Mouse (Mus musculus) stomach, postnatal 0 days (tissue): ENCODE measurements around the gene Dlg5. TPM values are rescaled to one million over a fixed set of nuclear protein-coding genes. Genes with fewer than 3 reads are reported as not detected.
A peak's percentile ranks its signal among the peaks of the same experiment; 100 is the strongest.

ENCODE experiments used
- ATAC-seq: fragments of 200-750 bp; cut with Nextera tagmentation; 2 replicates; pipeline ENCODE4 v1.8.0; 2017; ENCODE audit not compliant: low FRiP score, low TSS enrichment
- DNase-seq: peaks from one replicate; pipeline ENCODE4 v3.0.0-alpha.2; 2016; ENCODE audit warnings: low spot score
- H3K27ac ChIP-seq: fragments of 300-500 bp; sonication (generic); replicated peaks from 2 replicates; pipeline ENCODE4 v1.5.1; 2014; ENCODE audit warnings: mild to moderate bottlenecking, control low read depth
- H3K27me3 ChIP-seq: fragments of 300-500 bp; sonication (generic); 2 replicates; pipeline ENCODE4 v1.6.1; 2014; ENCODE audit warnings: low read length; ENCODE audit not compliant: control insufficient read depth, insufficient read depth
- H3K36me3 ChIP-seq: fragments of 300-500 bp; sonication (generic); 2 replicates; pipeline ENCODE4 v1.6.1; 2014; ENCODE audit warnings: low read length, mixed read lengths; ENCODE audit not compliant: control insufficient read depth, insufficient read depth
- H3K4me1 ChIP-seq: fragments of 300-500 bp; sonication (generic); replicated peaks from 2 replicates; pipeline ENCODE4 v1.6.1; 2014; ENCODE audit warnings: antibody characterized with exemption; ENCODE audit not compliant: control insufficient read depth, insufficient read depth
- H3K4me2 ChIP-seq: fragments of 300-500 bp; sonication (generic); replicated peaks from 2 replicates; pipeline ENCODE4 v1.6.1; 2014; ENCODE audit warnings: low read depth, mild to moderate bottlenecking, control low read depth, moderate library complexity
- H3K4me3 ChIP-seq: fragments of 300-500 bp; sonication (generic); 2 replicates; pipeline ENCODE4 v1.5.1; 2014; ENCODE audit warnings: low read depth, low read length, control low read depth
- H3K9ac ChIP-seq: fragments of 300-500 bp; sonication (generic); 2 replicates; pipeline ENCODE4 v1.6.1; 2014; ENCODE audit warnings: mild to moderate bottlenecking, low read length, control low read depth, mixed read lengths
- H3K9me3 ChIP-seq: fragments of 300-500 bp; sonication (generic); 2 replicates; pipeline ENCODE4 v1.6.1; 2016; ENCODE audit warnings: low read length; ENCODE audit not compliant: control insufficient read depth
- CTCF ChIP-seq: IDR thresholded peaks from 2 replicates; pipeline ENCODE4 v1.5.1; 2016; ENCODE audit warnings: antibody characterized with exemption, low read depth, mild to moderate bottlenecking, moderate library complexity
- EP300 ChIP-seq: optimal IDR thresholded peaks from 2 replicates; pipeline ENCODE3; 2016; ENCODE audit warnings: antibody characterized with exemption
- WGBS: fragments of 180-500 bp; shearing (Covaris S2); extraction: QIAGEN DNeasy Blood & Tissue Kit; methylation state at CpG from one replicate; pipeline ENCODE4 v1.1.7; 2014; 5-methylcytosine and 5-hydroxymethylcytosine counted together
- polyA plus RNA-seq: library from polyadenylated mRNA; unstranded; fragments of >200 nt; fragmentation: Nextera tagmentation; extraction: Ambion mirVana; gene quantifications from 2 replicates; pipeline ENCODE4 v1.2.1, GENCODE M21; 2015

Dlg5 gene
- polyA plus RNA-seq, 1 experiment from 2014 or later = 3.8 TPM

GRCm38 (mm10) chr14:24141727-24142126, 104.0 kb downstream of the Dlg5 start:
- TF ChIP-seq CTCF (no peak), EP300 (no peak)
- Histone ChIP-seq H3K9me3 (no peaks in the 10 kb centered on the region), H3K4me2 (no peak overlapping the region), H3K9ac (no peak overlapping the region), H3K4me3 (no peak overlapping the region), H3K4me1 (no peaks in the 10 kb centered on the region), H3K36me3 (peaks cover 26% of the 10 kb centered on the region), H3K27me3 (no peaks in the 10 kb centered on the region), H3K27ac (no peak overlapping the region)
- ATAC-seq (peak; percentile 63; the same call in 1 of the 2 replicates), DNase-seq (peak; percentile 68)
- WGBS = 68% methylated on average over 3 of the region's 3 CpGs

DNA sequence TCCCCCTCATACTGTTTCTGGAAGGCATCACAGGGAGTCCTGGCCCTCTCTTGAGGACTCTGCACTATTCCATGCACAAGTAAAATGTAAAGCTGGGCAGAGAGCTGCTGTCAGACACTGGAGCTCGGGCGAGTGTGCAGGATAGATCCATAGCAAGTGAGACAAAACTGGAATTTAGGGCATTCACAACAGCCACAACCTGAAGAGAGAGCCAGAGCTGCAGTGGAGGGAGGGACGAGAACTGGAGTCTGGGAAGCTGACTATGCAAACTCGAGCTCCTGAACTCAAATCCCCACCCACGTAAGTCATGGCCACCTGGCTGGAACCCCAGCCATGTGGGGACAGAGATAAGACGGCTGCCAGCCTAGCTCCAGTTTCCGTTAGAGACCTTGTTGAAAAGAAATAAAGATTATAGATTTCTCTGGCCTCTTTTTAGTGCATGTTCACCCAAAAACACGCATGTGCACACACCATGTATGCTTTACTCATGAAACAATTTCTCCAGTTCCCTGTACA, 105.4 kb downstream of the Dlg5 start:
- ATAC-seq (no peak), DNase-seq (no peak)
- H3K36me3 ChIP-seq = peaks cover 24% of the 10 kb centered on the region
- no peaks in the 10 kb centered on the region for H3K4me1 ChIP-seq
- no peak overlapping the region for H3K4me3 ChIP-seq
- H3K9me3 ChIP-seq = no peaks in the 10 kb centered on the region
- no peaks in the 10 kb centered on the region for H3K27me3 ChIP-seq
- no peak overlapping the region for H3K4me2 ChIP-seq
- H3K27ac ChIP-seq = no peak overlapping the region
- H3K9ac ChIP-seq = no peak overlapping the region
- TF ChIP-seq EP300 (no peak), CTCF (no peak)
- 61% methylated on average over 8 of the region's 8 CpGs for WGBS

GRCm38 (mm10) chr14:24136908-24137307, 108.8 kb downstream of the Dlg5 start:
- Histone ChIP-seq H3K9ac (no peak overlapping the region), H3K4me3 (no peak overlapping the region), H3K4me1 (no peaks in the 10 kb centered on the region), H3K4me2 (no peak overlapping the region), H3K27ac (no peak overlapping the region), H3K36me3 (peaks cover 24% of the 10 kb centered on the region), H3K9me3 (no peaks in the 10 kb centered on the region), H3K27me3 (no peaks in the 10 kb centered on the region)
- DNase-seq (no peak), ATAC-seq (no peak)
- TF ChIP-seq CTCF = no peak
- no peak for TF ChIP-seq EP300
- WGBS = 91% methylated on average over 11 of the region's 11 CpGs

DNA sequence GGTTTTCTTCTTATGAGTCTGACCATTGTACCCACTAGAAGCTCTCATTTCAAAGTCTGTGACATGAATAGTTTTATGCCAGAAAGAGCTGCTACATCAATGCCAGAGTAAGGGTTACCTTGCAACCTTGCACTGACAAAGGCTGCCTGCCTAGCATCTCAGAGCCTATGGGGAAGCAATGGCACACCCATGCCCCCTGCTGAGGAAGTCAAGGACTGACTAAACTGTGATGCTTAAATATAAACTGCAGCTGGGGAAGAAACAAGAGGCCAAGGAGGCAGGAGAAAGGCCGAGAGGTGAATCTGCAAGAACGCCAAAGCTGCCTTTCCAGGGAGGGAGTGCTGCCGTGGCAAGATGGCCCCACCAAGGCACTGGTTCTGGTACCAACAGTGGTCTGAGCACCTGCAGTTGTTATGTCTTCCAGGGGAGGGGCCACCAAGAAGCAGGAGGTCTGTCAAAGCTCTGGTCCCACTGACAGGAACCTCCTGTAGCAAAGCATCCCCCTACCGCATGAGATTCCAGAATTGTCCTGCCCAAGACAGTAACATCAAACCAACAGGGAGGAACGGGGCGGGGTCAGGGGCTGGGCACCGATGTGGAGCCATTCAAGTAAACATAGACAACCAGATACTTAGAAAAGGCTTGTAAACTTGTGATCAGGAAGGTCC, 111.0 kb downstream of the Dlg5 start:
- 67% methylated on average over 7 of the region's 7 CpGs for WGBS

GRCm38 (mm10) chr14:24133801-24134200, 111.9 kb downstream of the Dlg5 start:
- Histone ChIP-seq H3K9me3 (no peaks in the 10 kb centered on the region), H3K4me1 (no peaks in the 10 kb centered on the region), H3K27ac (no peak overlapping the region), H3K4me3 (no peak overlapping the region), H3K36me3 (peaks cover 17% of the 10 kb centered on the region), H3K27me3 (no peaks in the 10 kb centered on the region), H3K9ac (no peak overlapping the region), H3K4me2 (no peak overlapping the region)
- DNase-seq (no peak), ATAC-seq (no peak)
- 85% methylated on average over 8 of the region's 8 CpGs for WGBS
- no peak for TF ChIP-seq EP300
- no peak for TF ChIP-seq CTCF

More for the DNA sequence above, 111.0 kb downstream of the Dlg5 start:
- Histone ChIP-seq H3K4me3 (no peak overlapping the region), H3K9me3 (no peaks in the 10 kb centered on the region), H3K4me2 (no peak overlapping the region), H3K27me3 (no peaks in the 10 kb centered on the region), H3K36me3 (peaks cover 17% of the 10 kb centered on the region), H3K27ac (no peak overlapping the region), H3K4me1 (no peaks in the 10 kb centered on the region), H3K9ac (no peak overlapping the region)
- no peak for DNase-seq
- no peak for ATAC-seq
- no peak for TF ChIP-seq EP300
- peak; percentile 44 for TF ChIP-seq CTCF

- DNase-seq = peak; percentile 65
These were observed 113.6 kb downstream of the Dlg5 start for GRCm38 (mm10) chr14:24132092-24132491.

More at GRCm38 (mm10) chr14:24132092-24132491, 113.6 kb downstream of the Dlg5 start:
- Histone ChIP-seq H3K4me3 (no peak overlapping the region), H3K4me1 (no peaks in the 10 kb centered on the region), H3K9ac (no peak overlapping the region), H3K36me3 (peaks cover 9% of the 10 kb centered on the region), H3K9me3 (no peaks in the 10 kb centered on the region), H3K4me2 (no peak overlapping the region), H3K27me3 (no peaks in the 10 kb centered on the region), H3K27ac (no peak overlapping the region)
- 29% methylated on average over 4 of the region's 4 CpGs for WGBS
- 0 out of 2 replicates have a peak, but pooled peaks have one; percentile 29 for ATAC-seq
- TF ChIP-seq EP300 (no peak), CTCF (peak; percentile 74)
